Mouse (Mus musculus) forebrain, embryonic 15.5 days (tissue): ENCODE data around the gene Treml1. TPM values are rescaled to one million over a fixed set of nuclear protein-coding genes. Genes with fewer than 3 reads are reported as not detected.

Experiments
- ATAC-seq: fragments of 200-750 bp; cut with Nextera tagmentation; replicated peaks from 2 replicates; pipeline ENCODE4 v1.8.0; 2017; ENCODE audit warnings: mild to moderate bottlenecking, moderate TSS enrichment, moderate library complexity
- H3K27ac ChIP-seq: fragments of 300-500 bp; sonication (generic); replicated peaks from 2 replicates; pipeline ENCODE4 v1.5.1; 2015; ENCODE audit warnings: mild to moderate bottlenecking, inconsistent platforms
- H3K27me3 ChIP-seq: fragments of 300-500 bp; sonication (generic); 2 replicates; pipeline ENCODE4 v1.6.1; 2015; ENCODE audit warnings: inconsistent platforms
- H3K36me3 ChIP-seq: fragments of 300-500 bp; sonication (generic); 2 replicates; pipeline ENCODE4 v1.6.1; 2015; ENCODE audit warnings: mild to moderate bottlenecking, inconsistent platforms
- H3K4me1 ChIP-seq: fragments of 300-500 bp; sonication (generic); 2 replicates; pipeline ENCODE4 v1.6.1; 2015; ENCODE audit warnings: inconsistent platforms
- H3K4me2 ChIP-seq: fragments of 300-500 bp; sonication (generic); replicated peaks from 2 replicates; pipeline ENCODE4 v1.6.1; 2015; ENCODE audit warnings: mild to moderate bottlenecking, inconsistent platforms
- H3K4me3 ChIP-seq: fragments of 300-500 bp; sonication (generic); 2 replicates; pipeline ENCODE4 v1.5.1; 2015; ENCODE audit warnings: mild to moderate bottlenecking, inconsistent platforms
- H3K9ac ChIP-seq: fragments of 300-500 bp; sonication (generic); replicated peaks from 2 replicates; pipeline ENCODE4 v1.6.1; 2015; ENCODE audit warnings: mild to moderate bottlenecking, inconsistent platforms
- H3K9me3 ChIP-seq: fragments of 300-500 bp; sonication (generic); 2 replicates; pipeline ENCODE4 v1.6.1; 2016; ENCODE audit warnings: inconsistent platforms
- WGBS: fragments of 180-500 bp; shearing (Covaris S2); methylation state at CpG from one replicate; pipeline ENCODE4 v1.1.7; 2015; ENCODE audit warnings: mixed read lengths; 5-methylcytosine and 5-hydroxymethylcytosine counted together
- polyA plus RNA-seq: library from polyadenylated mRNA; unstranded; fragments of >200 nt; fragmentation: Nextera tagmentation; extraction: Ambion mirVana; gene quantifications from 2 replicates; pipeline ENCODE4 v1.2.1, GENCODE M21; 2015

Treml1 gene
- polyA plus RNA-seq, 1 experiment from 2014 or later = 0.46 TPM

DNA sequence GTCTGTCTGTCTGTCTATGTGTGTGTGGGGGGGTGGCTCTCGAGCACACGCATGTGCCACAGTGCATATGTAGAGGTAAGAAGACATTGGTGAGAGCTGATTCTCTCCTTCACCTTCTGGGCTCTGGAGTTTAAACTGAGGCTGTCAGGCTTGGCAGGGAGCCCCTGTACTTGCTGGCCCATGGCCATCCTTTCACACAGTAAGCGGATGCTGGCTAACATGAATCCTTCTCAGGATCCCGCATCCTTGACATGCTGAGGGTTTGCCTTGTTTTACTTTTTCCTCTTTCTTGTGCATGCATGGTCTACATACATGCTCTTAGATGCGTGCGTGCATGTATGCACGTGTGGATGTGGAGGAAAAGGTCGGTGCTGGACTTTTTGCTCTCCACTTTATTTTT, 3.2 kb downstream of the Treml1 start:
- Histone ChIP-seq H3K9me3 (no peaks in the 10 kb centered on the region), H3K4me3 (no peak overlapping the region), H3K27ac (no peak overlapping the region), H3K4me2 (no peak overlapping the region), H3K36me3 (no peaks in the 10 kb centered on the region), H3K27me3 (no peaks in the 10 kb centered on the region), H3K4me1 (peaks cover 14% of the 10 kb centered on the region), H3K9ac (no peak overlapping the region)
- WGBS = 70% methylated on average over 8 of the region's 8 CpGs
- no peak; the same call in 1 of the 2 replicates for ATAC-seq

DNA sequence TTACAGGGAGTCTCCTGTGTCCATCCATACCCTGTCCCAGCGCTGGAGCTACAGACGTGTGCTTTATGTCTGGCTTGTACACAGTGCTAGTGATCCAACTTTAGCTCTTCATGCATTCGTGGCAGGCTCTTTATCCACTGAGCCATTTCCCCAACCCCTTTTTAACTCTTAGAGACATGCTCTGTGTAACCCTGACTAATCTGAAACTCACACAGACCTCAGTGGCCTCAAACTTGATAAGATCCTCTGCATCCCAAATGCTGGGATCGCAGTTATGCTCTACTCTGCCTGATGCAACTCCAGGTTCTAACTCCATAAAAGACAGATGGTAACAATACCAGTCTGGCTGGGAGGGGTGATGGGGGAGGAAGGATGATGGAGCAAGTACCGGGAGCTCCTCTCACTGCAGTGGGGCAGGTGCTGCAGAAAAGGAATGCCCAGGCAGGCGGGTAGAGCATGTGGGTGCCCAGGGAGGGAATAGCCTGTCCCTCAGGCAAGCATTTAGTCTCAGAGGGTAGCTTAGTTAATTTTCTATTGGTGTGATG, 3.8 kb downstream of the Treml1 start:
- Histone ChIP-seq H3K9me3 (no peaks in the 10 kb centered on the region), H3K4me3 (no peak overlapping the region), H3K27ac (no peak overlapping the region), H3K9ac (no peak overlapping the region), H3K27me3 (no peaks in the 10 kb centered on the region), H3K4me1 (peaks cover 14% of the 10 kb centered on the region), H3K4me2 (no peak overlapping the region), H3K36me3 (no peaks in the 10 kb centered on the region)
- 70% methylated on average over 6 of the region's 6 CpGs for WGBS
- ATAC-seq = no peak

DNA sequence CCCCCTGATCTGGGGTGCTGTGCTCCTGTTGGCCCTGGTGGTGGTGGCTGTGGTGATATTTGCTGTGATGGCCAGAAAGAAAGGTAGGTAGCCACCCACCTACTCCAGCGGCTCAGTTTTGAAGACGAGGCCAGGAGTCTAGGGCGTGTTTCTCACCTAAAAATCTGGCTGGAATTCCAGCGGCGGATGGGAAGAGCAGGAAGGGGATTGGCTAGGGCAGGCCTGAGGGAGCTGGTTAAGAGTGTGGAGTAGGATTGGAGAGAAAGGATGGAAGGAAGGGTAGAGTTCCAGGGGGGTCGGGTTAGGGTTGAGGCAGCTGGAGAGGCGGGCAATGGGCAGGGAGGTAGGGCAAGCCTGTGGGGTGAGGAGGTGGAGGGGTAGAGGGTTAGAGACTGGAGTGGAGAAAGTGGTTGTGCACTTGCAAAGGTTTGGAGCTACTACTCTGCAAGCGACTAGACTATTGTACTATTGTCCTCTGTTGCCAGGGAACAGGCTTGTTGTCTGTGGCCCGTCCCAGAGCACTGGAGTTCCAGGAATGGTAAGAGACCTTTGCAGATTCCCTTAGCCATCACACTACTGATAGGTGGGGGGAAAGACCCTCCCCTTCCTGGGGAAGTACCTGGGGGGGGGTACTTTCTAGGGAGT, 5.9 kb downstream of the Treml1 start:
- no peak overlapping the region for H3K4me3 ChIP-seq
- H3K27me3 ChIP-seq = no peaks in the 10 kb centered on the region
- H3K9me3 ChIP-seq = no peaks in the 10 kb centered on the region
- 72% methylated on average over 9 of the region's 9 CpGs for WGBS
- H3K27ac ChIP-seq = no peak overlapping the region
- no peak overlapping the region for H3K4me2 ChIP-seq
- peaks cover 14% of the 10 kb centered on the region for H3K4me1 ChIP-seq
- H3K9ac ChIP-seq = no peak overlapping the region
- ATAC-seq = no peak
- H3K36me3 ChIP-seq = no peaks in the 10 kb centered on the region

DNA sequence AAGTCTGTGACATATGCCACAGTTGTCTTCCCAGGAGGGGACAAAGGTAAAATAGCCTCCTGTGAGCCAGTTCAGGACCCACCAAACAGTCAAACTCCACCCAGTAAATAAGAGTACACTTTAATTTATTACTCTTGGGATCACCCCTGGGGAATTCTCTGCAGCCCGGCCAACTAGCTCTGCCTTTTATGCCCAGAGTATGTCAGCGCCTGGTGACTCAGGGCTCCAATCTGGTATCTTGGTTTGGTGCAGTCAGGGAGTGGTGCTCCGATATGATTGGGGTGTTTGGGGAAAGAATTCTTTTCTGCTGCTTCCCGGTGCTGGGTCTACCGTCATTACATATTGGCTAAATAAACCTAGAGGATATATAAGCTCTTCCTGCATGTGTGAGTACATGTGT, 7.1 kb downstream of the Treml1 start:
- Histone ChIP-seq H3K27me3 (no peaks in the 10 kb centered on the region), H3K4me3 (no peak overlapping the region), H3K9me3 (no peaks in the 10 kb centered on the region), H3K9ac (no peak overlapping the region), H3K27ac (no peak overlapping the region), H3K36me3 (no peaks in the 10 kb centered on the region), H3K4me1 (peaks cover 14% of the 10 kb centered on the region), H3K4me2 (no peak overlapping the region)
- WGBS = 94% methylated on average over 5 of the region's 5 CpGs
- no peak for ATAC-seq

DNA sequence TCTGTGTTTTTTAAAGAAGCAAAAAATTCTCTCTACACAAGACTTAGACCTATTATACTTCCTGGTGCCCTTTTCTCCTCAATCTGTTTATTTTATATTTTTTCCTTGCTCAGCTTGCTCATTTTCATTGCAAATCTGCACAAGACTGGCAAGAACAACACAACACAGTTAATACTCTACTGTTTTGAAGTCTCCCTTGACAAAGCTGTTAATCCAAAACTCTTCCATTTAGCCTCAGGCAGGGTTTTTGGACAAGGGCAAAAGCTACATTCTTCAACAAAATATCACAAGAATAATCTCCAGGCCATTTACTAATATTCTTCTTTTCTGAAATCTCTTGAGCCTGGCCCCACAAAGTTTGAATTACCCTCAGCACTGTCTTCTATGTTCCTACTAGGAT, 11.9 kb downstream of the Treml1 start:
- Histone ChIP-seq H3K4me1 (no peaks in the 10 kb centered on the region), H3K4me3 (no peak overlapping the region), H3K27me3 (no peaks in the 10 kb centered on the region), H3K27ac (no peak overlapping the region), H3K9ac (no peak overlapping the region), H3K4me2 (no peak overlapping the region), H3K9me3 (no peaks in the 10 kb centered on the region), H3K36me3 (no peaks in the 10 kb centered on the region)
- ATAC-seq = no peak

DNA sequence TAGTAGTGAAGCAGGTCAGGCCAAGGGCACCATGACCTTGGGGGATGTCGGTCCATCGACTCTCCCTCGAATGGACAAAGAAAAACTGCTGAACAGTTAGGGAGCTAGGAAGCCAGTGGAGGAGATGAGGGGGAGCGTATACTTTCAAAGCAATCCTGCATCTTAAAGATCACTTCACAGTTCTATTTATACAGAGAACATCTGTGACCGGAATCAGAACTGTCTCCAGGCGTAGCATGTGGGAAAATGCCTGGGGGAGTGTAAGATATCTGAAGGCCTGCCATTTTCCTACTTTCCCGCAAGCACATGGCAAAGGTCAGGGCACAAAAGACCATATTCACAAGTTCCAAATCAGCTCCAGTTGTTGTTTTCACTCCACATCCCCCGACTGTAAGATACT, 13.3 kb downstream of the Treml1 start:
- no peak for ATAC-seq
- no peaks in the 10 kb centered on the region for H3K9me3 ChIP-seq
- WGBS = 82% methylated on average over 8 of the region's 8 CpGs

DNA sequence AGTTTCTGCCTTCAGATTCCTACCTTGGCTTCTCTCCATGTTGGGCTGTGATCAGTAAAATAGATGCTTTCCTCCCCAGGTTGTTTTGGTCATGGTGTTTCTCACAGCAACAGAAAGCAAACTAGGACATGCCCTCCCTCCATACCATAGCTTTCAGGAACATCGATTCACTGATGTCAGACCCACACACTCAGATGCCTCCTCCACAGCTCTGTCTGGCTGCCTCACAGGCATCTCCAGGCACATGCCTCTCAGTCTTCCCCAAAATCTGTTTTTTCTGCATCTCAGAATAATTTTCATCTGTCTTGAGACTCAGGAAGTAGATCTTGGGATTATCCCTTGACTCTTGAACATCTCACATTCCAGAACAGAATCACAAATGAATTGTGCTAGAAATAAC, 16.4 kb downstream of the Treml1 start:
- Histone ChIP-seq H3K4me3 (no peak overlapping the region), H3K9me3 (no peaks in the 10 kb centered on the region), H3K27me3 (no peaks in the 10 kb centered on the region), H3K4me1 (no peaks in the 10 kb centered on the region), H3K36me3 (no peaks in the 10 kb centered on the region), H3K9ac (no peak overlapping the region), H3K4me2 (no peak overlapping the region), H3K27ac (no peak overlapping the region)
- ATAC-seq = no peak
- WGBS = 95% methylated on average over 1 of the region's 1 CpGs

More for the DNA sequence above, 13.3 kb downstream of the Treml1 start:
- no peaks in the 10 kb centered on the region for H3K36me3 ChIP-seq
- no peak overlapping the region for H3K9ac ChIP-seq
- H3K4me2 ChIP-seq = no peak overlapping the region
- H3K4me3 ChIP-seq = no peak overlapping the region
- H3K27ac ChIP-seq = no peak overlapping the region
- no peaks in the 10 kb centered on the region for H3K27me3 ChIP-seq
- no peaks in the 10 kb centered on the region for H3K4me1 ChIP-seq

DNA sequence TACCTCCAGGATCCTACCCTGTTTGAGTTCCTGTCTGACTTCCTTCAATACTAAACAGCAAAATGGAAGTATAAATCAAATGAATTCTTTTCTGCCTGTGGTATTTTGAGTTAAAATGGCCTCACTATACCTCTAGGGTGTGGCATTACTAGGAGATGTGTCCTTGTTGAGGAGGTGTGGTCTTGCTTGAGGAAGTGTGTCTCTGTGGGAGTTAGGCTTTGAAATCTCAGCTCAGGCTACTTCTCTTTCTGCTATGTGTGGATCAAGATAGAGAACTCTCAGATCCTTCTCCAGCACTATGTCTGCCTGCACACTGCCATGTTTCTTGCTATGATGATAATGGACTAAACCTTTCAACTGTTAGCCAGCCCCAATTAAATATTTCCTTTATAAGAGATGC, 19.3 kb downstream of the Treml1 start:
- H3K4me3 ChIP-seq = no peak overlapping the region
- ATAC-seq = no peak
- H3K27ac ChIP-seq = no peak overlapping the region
- H3K4me2 ChIP-seq = no peak overlapping the region
- no peaks in the 10 kb centered on the region for H3K27me3 ChIP-seq
- no peaks in the 10 kb centered on the region for H3K36me3 ChIP-seq
- no peak overlapping the region for H3K9ac ChIP-seq
- H3K9me3 ChIP-seq = no peaks in the 10 kb centered on the region
- no peaks in the 10 kb centered on the region for H3K4me1 ChIP-seq

DNA sequence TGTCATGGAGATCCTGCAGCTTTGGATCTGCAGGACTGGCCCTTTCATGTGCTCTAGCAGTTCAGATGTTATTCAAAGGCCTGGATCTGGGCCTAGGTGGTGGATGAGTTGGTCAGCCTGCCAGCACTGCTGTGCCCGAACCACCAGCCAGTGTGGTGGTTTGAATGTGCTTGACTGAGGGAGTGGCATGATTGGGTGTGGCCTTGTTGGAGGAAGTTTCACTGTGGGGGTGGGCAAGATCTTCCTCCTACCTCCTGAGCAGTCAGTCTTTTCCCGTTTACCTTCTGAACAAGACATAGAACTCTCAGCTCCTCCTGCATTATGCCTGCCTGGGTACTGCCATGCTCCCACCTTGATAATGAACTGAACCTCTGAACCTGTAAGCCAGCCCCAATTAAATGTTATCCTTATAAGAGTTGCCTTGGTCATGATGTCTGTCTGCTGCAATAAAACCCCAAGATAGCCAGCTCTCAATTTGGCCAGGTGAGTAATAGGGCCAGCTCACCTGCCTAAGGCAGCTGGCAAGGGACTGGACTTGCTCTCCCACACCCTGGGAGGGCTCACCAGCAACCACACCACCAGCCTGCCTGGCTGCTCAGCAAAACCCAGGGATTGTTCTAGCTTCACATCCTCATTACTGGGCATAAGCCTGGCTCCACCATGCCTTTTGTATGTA, 26.2 kb downstream of the Treml1 start:
- WGBS = 80% methylated on average over 2 of the region's 2 CpGs

DNA sequence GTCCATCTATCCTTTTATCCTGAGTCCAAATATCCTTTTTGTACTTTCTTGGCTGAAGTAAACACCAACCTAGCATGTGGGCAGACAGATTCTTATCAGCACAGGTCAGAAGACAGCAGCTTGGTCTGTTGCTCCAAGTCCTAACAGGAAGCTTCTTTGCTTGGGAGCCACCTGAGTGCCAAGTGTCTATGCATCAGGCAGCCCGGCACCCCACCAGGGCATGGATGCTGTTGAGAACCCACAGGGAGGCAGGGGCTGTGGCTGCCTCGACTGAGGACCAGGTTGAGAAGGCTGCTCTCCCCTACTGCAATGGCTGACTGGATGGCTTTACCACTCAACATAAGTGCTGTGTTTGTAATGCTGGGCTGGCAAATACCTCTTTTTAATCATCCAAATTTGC, 28.9 kb downstream of the Treml1 start:
- Histone ChIP-seq H3K27ac (no peak overlapping the region), H3K9ac (no peak overlapping the region), H3K4me2 (no peak overlapping the region), H3K4me3 (no peak overlapping the region), H3K36me3 (peaks cover 74% of the 10 kb centered on the region), H3K27me3 (no peaks in the 10 kb centered on the region), H3K9me3 (no peaks in the 10 kb centered on the region), H3K4me1 (no peaks in the 10 kb centered on the region)
- 94% methylated on average over 2 of the region's 2 CpGs for WGBS
- ATAC-seq = no peak

More for the DNA sequence above, 26.2 kb downstream of the Treml1 start:
- Histone ChIP-seq H3K27ac (no peak overlapping the region), H3K4me1 (no peaks in the 10 kb centered on the region), H3K27me3 (no peaks in the 10 kb centered on the region), H3K36me3 (peaks cover 47% of the 10 kb centered on the region), H3K4me2 (no peak overlapping the region), H3K9me3 (no peaks in the 10 kb centered on the region), H3K9ac (no peak overlapping the region), H3K4me3 (no peak overlapping the region)
- ATAC-seq = no peak

DNA sequence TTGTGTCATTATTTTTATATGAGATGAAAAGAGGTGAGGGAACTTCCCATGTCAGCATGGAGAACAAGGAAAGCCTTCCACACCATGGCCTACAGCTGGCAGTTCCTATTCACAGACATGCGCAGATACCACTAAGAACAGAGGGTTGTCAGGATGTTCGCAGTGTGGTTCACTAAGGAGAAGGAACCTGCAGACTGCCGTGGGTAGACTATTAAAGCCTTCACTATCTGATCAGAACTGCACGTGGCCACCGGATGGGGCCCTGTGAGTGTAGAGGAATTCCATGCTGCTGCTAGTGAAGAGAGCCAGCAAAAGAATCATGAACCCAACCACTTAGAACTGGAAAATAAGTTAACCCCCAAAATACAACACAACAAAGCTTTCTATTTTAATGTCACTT, 29.7 kb downstream of the Treml1 start:
- Histone ChIP-seq H3K9ac (no peak overlapping the region), H3K36me3 (peaks cover 82% of the 10 kb centered on the region), H3K4me1 (no peaks in the 10 kb centered on the region), H3K4me3 (no peak overlapping the region), H3K9me3 (no peaks in the 10 kb centered on the region), H3K4me2 (no peak overlapping the region), H3K27me3 (no peaks in the 10 kb centered on the region), H3K27ac (no peak overlapping the region)
- WGBS = 91% methylated on average over 5 of the region's 5 CpGs
- ATAC-seq = no peak

DNA sequence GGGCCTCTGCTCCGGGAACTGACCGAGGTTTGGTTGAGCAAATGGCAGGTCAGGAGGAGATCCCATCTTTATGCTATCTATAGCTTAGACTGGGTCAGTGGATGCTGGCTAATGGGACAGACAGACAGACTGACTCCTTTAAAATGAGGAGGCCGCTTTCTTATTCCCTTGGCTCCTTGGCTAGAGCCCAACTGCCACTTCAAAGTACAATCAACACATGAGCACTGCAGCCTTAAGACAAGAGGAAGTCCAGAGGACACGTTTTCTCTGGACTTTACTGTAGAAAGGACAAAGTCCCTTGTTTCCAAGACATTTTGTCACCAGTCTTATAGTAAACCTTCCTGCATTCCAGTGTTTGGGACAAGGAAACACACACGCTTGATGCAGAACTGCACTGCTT, 31.7 kb downstream of the Treml1 start:
- Histone ChIP-seq H3K4me3 (no peak overlapping the region), H3K4me2 (no peak overlapping the region), H3K9ac (no peak overlapping the region), H3K9me3 (no peaks in the 10 kb centered on the region), H3K4me1 (no peaks in the 10 kb centered on the region), H3K27ac (no peak overlapping the region), H3K27me3 (no peaks in the 10 kb centered on the region), H3K36me3 (peaks cover 88% of the 10 kb centered on the region)
- WGBS = 82% methylated on average over 5 of the region's 5 CpGs
- no peak for ATAC-seq

DNA sequence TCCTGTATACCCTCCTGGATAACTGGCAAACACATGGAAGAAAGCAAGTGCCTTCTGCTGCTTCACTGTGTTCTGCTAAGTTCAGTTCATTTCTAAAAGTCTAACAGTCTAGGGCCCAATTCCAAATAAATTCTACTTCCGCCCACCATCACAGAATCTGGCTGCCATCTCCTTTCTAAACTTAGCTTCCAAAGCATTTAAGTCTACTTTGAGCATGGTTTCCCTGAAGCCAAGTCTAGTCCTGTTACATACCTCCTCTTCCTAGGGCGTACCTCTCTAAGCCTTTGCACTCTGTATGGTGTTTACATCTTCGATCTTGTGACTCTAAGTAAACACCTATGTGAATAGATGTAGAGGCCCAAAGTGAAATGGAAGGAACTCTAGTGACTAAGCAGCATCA, 32.9 kb downstream of the Treml1 start:
- H3K4me3 ChIP-seq = no peak overlapping the region
- no peaks in the 10 kb centered on the region for H3K27me3 ChIP-seq
- peaks cover 79% of the 10 kb centered on the region for H3K36me3 ChIP-seq
- H3K4me1 ChIP-seq = no peaks in the 10 kb centered on the region
- 97% methylated on average over 3 of the region's 3 CpGs for WGBS
- ATAC-seq = no peak
- H3K4me2 ChIP-seq = no peak overlapping the region
- no peak overlapping the region for H3K27ac ChIP-seq
- H3K9me3 ChIP-seq = no peaks in the 10 kb centered on the region
- H3K9ac ChIP-seq = no peak overlapping the region
